Mouse (Mus musculus): ENCODE data around the gene Cept1. TPM values are rescaled to one million over a fixed set of nuclear protein-coding genes. Genes with fewer than 3 reads are reported as not detected.

Gene Cept1
- total RNA-seq, 2 experiments from 2014 or later = 45.5 to 45.9 TPM

Other genes starting within 250 kb of the Cept1 start
- gene Chil6, start 141.6 kb downstream of the Cept1 start, total RNA-seq (2021) = not detected
- under 1 TPM; 0.30 to 0.76 TPM for gene Dennd2d, start 65.4 kb downstream of the Cept1 start, total RNA-seq (2021)
- gene Dram2, start within 50 bp of the Cept1 start, total RNA-seq (2021) = 10 to 100 TPM; 29.5 to 29.8 TPM
- 10 to 100 TPM; 22.9 to 23.7 TPM for gene Lrif1, start 137.2 kb upstream of the Cept1 start, total RNA-seq (2021)
- gene Cd53, start 242.3 kb upstream of the Cept1 start, total RNA-seq (2021) = 10 to 100 TPM in 1 of 2 experiments, 1 to 10 TPM in 1; 9.3 to 10.0 TPM

Measured in layer of hippocampus, adult 18-20 months (tissue).